Mouse (Mus musculus): ENCODE data around the gene Asphd2.

Gene Asphd2

GRCm38 (mm10) chr5:112399284-112399683 lies 4.6 kb upstream of the Asphd2 start:
- ChIA-PET POLR2A (no interaction called here), CTCF (no interaction called here)

- ChIA-PET CTCF (no interaction called here), POLR2A (interaction anchor here in 3 of 4 experiments (0.6 to 1.0 kb wide), 7 partner anchors 16 to 348 kb away, joined by 3 to 10 read pairs (median 6); partner anchors contain the start of gene Tpst2 (in 1 of the 3))
These were observed 1.4 kb upstream of the Asphd2 start for GRCm38 (mm10) chr5:112396066-112396465.

GRCm38 (mm10) chr5:112394415-112394763 lies 277 bp downstream of the Asphd2 start:
- CTCF ChIA-PET, result interaction anchor here in 1 of 4 experiments (0.6 kb wide), 1 partner anchor 998 kb away, joined by 5 read pairs; no protein-coding TSS in a partner anchor
- POLR2A ChIA-PET, result interaction anchor here in 1 of 4 experiments (1.1 to 2.1 kb wide), 3 partner anchors 12 to 57 kb away, joined by 3 to 4 read pairs (median 3); no protein-coding TSS in a partner anchor

GRCm38 (mm10) chr5:112393741-112394414 lies 788 bp downstream of the Asphd2 start:
- ChIA-PET POLR2A (interaction anchor here in 2 of 4 experiments (0.6 to 2.1 kb wide), 6 partner anchors 11 to 812 kb away, joined by 3 to 4 read pairs (median 4); no protein-coding TSS in a partner anchor), CTCF (interaction anchor here in 3 of 4 experiments (0.6 to 0.7 kb wide), 8 partner anchors 26 to 1611 kb away, joined by 3 to 12 read pairs (median 4); no protein-coding TSS in a partner anchor)

- ChIA-PET CTCF (interaction anchor here in 1 of 4 experiments (0.6 kb wide), 1 partner anchor 209 kb away, joined by 4 read pairs; no protein-coding TSS in a partner anchor), POLR2A (no interaction called here)
These were observed 2.9 kb downstream of the Asphd2 start for GRCm38 (mm10) chr5:112391676-112392323.

GRCm38 (mm10) chr5:112391002-112391401 lies 3.7 kb downstream of the Asphd2 start:
- ChIA-PET POLR2A (interaction anchor here in 1 of 4 experiments (0.9 kb wide), 1 partner anchor 11 kb away, joined by 4 read pairs; no protein-coding TSS in a partner anchor), CTCF (interaction anchor here in 1 of 4 experiments (0.6 to 1.2 kb wide), 2 partner anchors 177 to 270 kb away, joined by 3 to 4 read pairs; no protein-coding TSS in a partner anchor)

GRCm38 (mm10) chr5:112389352-112389751 lies 5.3 kb downstream of the Asphd2 start:
- POLR2A ChIA-PET, result interaction anchor here in 2 of 4 experiments (0.6 to 0.8 kb wide), 3 partner anchors 12 to 597 kb away, joined by 3 read pairs; no protein-coding TSS in a partner anchor
- CTCF ChIA-PET, result no interaction called here

GRCm38 (mm10) chr5:112385973-112386372 lies 8.7 kb downstream of the Asphd2 start:
- ChIA-PET POLR2A (no interaction called here), CTCF (interaction anchor here in 1 of 4 experiments (0.6 kb wide), 1 partner anchor 285 kb away, joined by 5 read pairs; no protein-coding TSS in a partner anchor)

- POLR2A ChIA-PET, result no interaction called here
- CTCF ChIA-PET, result no interaction called here
These were observed 9.7 kb downstream of the Asphd2 start for GRCm38 (mm10) chr5:112384805-112385472.

- POLR2A ChIA-PET, result interaction anchor here in 2 of 4 experiments (0.6 to 1.0 kb wide), 6 partner anchors 10 to 1488 kb away, joined by 3 to 4 read pairs (median 3); no protein-coding TSS in a partner anchor
- CTCF ChIA-PET, result no interaction called here
These were observed 11.9 kb downstream of the Asphd2 start for GRCm38 (mm10) chr5:112382641-112383330.

GRCm38 (mm10) chr5:112382042-112382441 lies 12.6 kb downstream of the Asphd2 start:
- CTCF ChIA-PET, result interaction anchor here in 1 of 4 experiments (0.6 kb wide), 1 partner anchor 718 kb away, joined by 3 read pairs; no protein-coding TSS in a partner anchor

GRCm38 (mm10) chr5:112381154-112381553 lies 13.5 kb downstream of the Asphd2 start:
- ChIA-PET POLR2A (interaction anchor here in 1 of 4 experiments (1.4 kb wide), 1 partner anchor 30 kb away, joined by 3 read pairs; no protein-coding TSS in a partner anchor), CTCF (interaction anchor here in 1 of 4 experiments (2.3 kb wide), 1 partner anchor 140 kb away, joined by 5 read pairs; no protein-coding TSS in a partner anchor)

More at GRCm38 (mm10) chr5:112382042-112382441, 12.6 kb downstream of the Asphd2 start:
- POLR2A ChIA-PET, result interaction anchor here in 2 of 4 experiments (0.7 to 1.4 kb wide), 6 partner anchors 9 to 65 kb away, joined by 3 to 4 read pairs (median 3); no protein-coding TSS in a partner anchor

- CTCF ChIA-PET, result no interaction called here
- POLR2A ChIA-PET, result interaction anchor here in 2 of 4 experiments (0.7 to 1.4 kb wide), 2 partner anchors 94 to 1563 kb away, joined by 3 to 6 read pairs; no protein-coding TSS in a partner anchor
These were observed 15.9 kb downstream of the Asphd2 start for GRCm38 (mm10) chr5:112378716-112379115.

- ChIA-PET POLR2A (no interaction called here), CTCF (no interaction called here)
These were observed 17.3 kb downstream of the Asphd2 start for GRCm38 (mm10) chr5:112377380-112377779.

GRCm38 (mm10) chr5:112376111-112376510 lies 18.6 kb downstream of the Asphd2 start:
- POLR2A ChIA-PET, result no interaction called here
- CTCF ChIA-PET, result interaction anchor here in 1 of 4 experiments (1.3 kb wide), 1 partner anchor 14 kb away, joined by 4 read pairs; no protein-coding TSS in a partner anchor

- ChIA-PET CTCF (interaction anchor here in 1 of 4 experiments (0.6 kb wide), 1 partner anchor 13 kb away, joined by 3 read pairs; no protein-coding TSS in a partner anchor), POLR2A (interaction anchor here in 1 of 4 experiments (1.4 kb wide), 1 partner anchor 85 kb away, joined by 3 read pairs; no protein-coding TSS in a partner anchor)
These were observed 22.7 kb downstream of the Asphd2 start for GRCm38 (mm10) chr5:112371933-112372332.

GRCm38 (mm10) chr5:112370236-112370813 lies 24.3 kb downstream of the Asphd2 start:
- ChIA-PET POLR2A (interaction anchor here in 1 of 4 experiments (0.8 kb wide), 1 partner anchor 12 kb away, joined by 4 read pairs; no protein-coding TSS in a partner anchor), CTCF (no interaction called here)

- CTCF ChIA-PET, result no interaction called here
- POLR2A ChIA-PET, result interaction anchor here in 1 of 4 experiments (1.1 kb wide), 1 partner anchor 10 kb away, joined by 3 read pairs; no protein-coding TSS in a partner anchor
These were observed 25.3 kb downstream of the Asphd2 start for GRCm38 (mm10) chr5:112369326-112369725.

All from embryonic stem cell, embryonic (primary cell).